Mouse (Mus musculus) megakaryocyte, adult 5-6 weeks (primary cell): Measurements from ENCODE around the gene Blvrb. TPM values are rescaled to one million over a fixed set of nuclear protein-coding genes. Genes with fewer than 3 reads are reported as not detected.

Source experiments
- ATAC-seq: 2 replicates; pipeline ENCODE4 v1.8.0; 2016; ENCODE audit warnings: mild to moderate bottlenecking, inconsistent platforms; ENCODE audit not compliant: poor library complexity, severe bottlenecking
- total RNA-seq, 2 experiments: library from RNA; stranded (forward) in 1 of 2; stranded (reverse) in 1 of 2; fragments of 153-499, 151-499 nt in 1 of 2; fragments of 221-1000, 200-1000 nt in 1 of 2; gene quantifications; 2 replicates each; pipeline versions ENCODE4 v1.2.3 to v1.2.4; 2015 to 2017

Gene Blvrb
- total RNA-seq, 2 experiments from 2014 or later: 16.2 to 35.3 TPM

DNA sequence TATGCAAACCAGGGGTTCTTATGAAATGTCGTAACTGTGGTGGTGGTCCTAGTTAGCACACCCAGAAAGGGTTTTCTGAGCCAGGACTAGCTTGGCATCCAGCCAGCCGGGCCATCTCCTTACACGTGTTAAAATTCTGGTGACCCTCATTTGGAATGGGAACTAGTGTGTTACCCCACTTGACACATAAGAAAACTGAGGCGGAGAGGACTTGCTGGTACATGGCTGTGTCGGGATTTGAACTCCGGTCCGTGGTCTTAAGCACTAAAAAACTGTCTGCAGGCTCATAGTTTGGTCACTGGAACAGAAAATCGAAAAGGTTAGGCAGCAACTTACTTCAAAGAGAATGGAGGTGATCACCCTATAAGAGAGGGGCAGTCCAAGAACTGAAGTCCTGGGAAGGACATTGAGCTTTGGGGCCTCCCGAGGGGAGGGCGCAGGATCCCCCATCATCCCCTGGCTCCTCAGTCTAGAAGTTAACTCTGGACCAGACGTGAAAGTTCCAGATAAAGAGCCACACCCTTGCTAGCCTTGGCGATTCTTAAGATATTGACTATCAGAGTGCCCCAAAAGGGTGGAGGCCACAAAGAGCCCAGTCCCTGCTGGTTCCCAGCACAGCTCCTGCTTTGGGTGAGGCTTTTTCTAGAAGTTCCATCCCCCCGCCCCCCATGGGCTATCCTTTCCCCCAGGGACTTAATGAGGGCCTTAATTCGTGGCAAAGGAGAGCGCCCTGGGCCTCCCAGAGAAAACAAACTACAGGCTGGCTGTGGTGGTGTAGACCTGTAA lies 836 bp downstream of the Blvrb start:
- no peak for ATAC-seq

DNA sequence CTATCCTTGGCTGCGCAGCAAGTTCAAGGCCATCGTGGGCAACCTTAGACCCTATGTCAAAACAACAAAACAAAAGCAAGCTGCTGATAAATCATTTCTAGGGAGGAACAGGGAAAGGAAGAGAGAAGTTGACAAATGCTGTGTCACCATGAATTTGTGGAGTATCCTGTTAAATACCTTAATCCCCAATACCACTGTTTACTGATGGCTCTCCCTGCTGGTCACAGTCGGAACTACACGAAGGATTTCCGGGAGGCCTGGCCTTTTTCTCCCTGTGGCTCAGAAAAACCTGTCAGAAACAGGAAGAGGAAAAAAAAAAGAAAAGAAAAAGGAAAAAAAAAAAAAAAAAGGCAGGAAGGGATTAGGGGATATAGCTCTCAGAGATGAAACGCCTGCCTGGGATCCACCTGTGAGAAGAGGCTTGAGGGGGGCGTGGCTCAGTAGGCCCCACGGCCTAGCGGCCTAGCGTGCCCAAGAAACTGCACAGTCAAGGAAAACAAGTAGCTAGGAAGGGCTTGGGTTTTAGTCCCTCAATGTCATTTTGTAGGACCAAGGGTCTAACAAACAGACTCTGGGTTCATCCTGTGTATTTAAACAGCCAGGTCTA lies 1.6 kb downstream of the Blvrb start:
- ATAC-seq: peak; percentile 19; the same call in 1 of the 2 replicates

GRCm38 (mm10) chr7:27451359-27451758 lies 3.6 kb downstream of the Blvrb start:
- peak; percentile 9; the same call in 1 of the 2 replicates for ATAC-seq

DNA sequence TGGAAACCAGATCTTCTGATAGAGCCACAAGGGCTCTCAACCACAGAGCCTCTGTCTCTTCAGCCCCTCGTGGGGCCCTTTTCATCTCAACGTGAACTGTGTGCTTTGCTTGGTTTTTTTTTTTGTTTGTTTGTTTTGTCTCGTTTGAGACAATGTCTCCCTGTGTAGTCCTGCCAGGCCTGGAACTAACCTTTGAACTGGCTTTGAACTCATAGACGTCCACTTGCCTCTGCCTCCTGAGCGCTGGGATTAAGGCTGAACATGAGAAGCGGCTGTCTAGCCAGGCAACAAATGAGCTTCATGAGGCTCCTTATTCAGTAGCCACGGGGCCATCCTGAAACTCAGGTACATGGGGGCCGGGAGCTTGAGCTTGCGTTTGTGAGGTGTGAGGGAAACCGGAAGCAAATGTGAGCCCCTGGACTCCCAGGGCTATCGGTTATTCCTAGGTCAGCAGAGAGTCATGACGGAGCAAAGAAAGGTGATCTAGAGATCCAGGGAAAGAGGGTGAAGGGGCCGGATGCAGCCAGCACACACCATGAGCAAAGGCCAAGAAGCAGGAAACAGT lies 4.5 kb downstream of the Blvrb start:
- ATAC-seq: no peak

- ATAC-seq: peak; percentile 49
Observed at GRCm38 (mm10) chr7:27454461-27455121, 6.8 kb downstream of the Blvrb start.

- no peak for ATAC-seq
Observed at GRCm38 (mm10) chr7:27455273-27455672, 7.5 kb downstream of the Blvrb start.

GRCm38 (mm10) chr7:27458614-27459013 lies 10.8 kb downstream of the Blvrb start:
- ATAC-seq: no peak

DNA sequence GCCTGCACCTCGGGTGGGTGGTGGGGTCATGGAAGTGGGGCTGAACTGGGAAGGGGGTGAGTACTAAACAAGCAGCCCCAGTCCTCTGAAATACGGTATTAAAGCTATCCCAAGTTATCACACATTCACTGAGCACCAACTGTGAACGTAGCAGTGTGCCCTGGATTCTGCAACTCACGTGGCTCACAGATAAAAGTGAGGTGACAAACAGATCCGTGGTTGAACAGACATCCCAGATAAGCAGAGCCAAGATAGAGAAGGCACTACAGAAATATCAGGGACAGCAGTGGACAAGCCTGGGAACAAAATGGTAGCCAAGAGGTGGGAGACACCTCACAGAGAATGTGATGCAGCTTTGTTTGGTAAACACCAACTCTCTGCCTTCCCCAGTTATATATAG lies 11.9 kb downstream of the Blvrb start:
- no peak for ATAC-seq

DNA sequence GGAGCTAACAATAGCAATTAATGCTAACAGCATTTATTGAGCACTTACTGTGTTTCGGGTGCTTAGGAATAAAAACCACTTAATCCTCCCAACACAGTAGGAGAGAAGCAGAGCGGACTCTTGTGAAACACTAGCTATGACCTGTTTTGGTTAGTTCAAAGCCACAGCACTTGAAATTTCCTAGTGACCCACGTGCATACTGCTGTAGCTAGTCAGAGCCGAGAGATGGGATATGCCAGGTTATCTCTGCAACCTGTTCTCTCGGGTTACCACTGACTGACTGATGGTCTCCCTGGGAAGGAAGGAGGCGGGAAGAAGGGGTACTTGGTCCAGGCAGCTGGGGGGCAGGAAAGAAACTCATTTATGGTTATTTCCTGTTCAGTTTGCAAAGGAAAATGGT lies 12.7 kb downstream of the Blvrb start:
- ATAC-seq: no peak

- ATAC-seq: no peak
Observed at GRCm38 (mm10) chr7:27467648-27468047, 19.9 kb downstream of the Blvrb start.

GRCm38 (mm10) chr7:27471390-27472120 lies 23.8 kb downstream of the Blvrb start:
- ATAC-seq: no peak

GRCm38 (mm10) chr7:27472596-27472995 lies 24.8 kb downstream of the Blvrb start:
- ATAC-seq: no peak

GRCm38 (mm10) chr7:27473156-27473834 lies 25.5 kb downstream of the Blvrb start, which contains the start of gene Sertad3:
TSS of gene Sertad3 (plus strand) at chr7:27473768.
- ATAC-seq: peak; percentile 77

DNA sequence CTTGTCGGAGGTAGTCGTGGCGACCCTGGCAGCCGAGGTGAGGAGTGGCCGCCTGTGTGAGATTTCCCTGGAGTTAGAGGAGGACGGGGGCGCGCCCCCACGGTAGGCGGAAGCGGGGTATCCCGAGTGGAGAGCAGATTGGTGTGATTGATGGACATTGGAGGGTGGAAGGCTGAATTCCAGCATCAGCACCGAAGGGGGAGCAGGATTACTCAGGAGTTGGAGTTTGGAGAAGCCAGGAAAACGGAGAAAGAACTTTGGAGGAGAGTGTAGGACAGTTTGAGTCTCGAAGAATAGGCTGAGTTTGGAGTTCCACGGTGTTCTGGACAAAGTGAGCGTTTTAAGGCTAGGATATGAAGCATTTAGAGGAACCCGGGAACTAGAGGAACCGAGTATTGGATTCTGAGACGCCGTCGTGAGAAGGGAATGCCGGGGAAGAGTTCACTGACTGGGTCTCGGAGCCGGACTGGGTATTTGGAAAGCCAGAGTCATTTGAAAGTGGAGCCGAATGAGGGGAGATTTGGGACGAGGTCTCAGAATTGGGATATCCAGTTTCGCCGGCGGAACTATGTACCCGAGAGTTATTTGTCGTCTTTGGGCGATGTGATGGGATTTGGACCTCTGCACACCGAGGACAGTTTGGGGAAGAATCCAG lies 26.2 kb downstream of the Blvrb start:
- no peak for ATAC-seq

GRCm38 (mm10) chr7:27474490-27474954 lies 26.7 kb downstream of the Blvrb start:
- peak; percentile 74 for ATAC-seq

GRCm38 (mm10) chr7:27475596-27475995 lies 27.8 kb downstream of the Blvrb start:
- ATAC-seq: no peak

DNA sequence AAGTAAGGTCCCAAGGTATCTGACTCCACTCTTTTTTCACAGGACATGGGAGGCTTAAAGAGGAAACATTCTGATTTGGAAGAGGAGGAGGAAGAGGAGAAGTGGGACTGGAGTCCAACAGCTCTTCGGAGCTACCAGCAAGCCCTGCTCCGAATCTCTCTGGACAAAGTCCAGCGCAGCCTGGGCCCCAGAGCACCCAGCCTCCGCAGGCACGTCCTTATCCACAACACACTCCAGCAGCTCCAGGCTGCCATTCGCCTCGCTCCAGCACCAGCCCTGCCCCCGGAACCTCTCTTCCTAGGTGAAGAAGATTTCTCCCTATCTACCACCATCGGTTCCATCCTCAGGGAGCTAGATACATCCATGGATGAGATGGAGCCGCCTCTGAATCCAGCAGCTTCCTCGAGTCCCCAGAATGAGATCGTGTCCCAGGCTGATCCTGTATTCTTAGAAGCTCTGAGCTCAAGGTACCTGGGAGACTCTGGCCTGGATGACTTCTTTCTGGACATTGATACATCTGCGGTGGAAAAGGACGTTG lies 28.4 kb downstream of the Blvrb start:
- no peak for ATAC-seq

GRCm38 (mm10) chr7:27478561-27478960 lies 30.8 kb downstream of the Blvrb start:
- no peak for ATAC-seq

DNA sequence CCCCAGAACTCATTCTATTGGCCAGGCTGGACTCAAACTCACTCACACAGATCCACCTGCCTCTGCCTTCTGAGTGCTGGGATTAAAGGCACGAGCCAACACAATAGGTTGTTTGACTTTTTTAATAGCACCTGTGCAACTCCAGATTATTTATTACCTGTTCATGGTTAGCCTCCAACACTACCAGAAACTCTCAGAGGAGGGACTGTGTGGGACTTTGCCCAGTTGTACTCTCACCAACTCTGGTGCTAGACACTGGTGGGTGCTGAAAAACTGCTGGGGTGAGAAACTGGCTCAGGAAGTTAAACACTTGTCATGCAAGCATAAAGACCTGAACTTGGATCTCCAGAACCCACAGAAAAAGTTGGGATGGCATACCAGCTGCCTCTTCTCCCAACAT lies 32.0 kb downstream of the Blvrb start:
- ATAC-seq: no peak
